Mouse (Mus musculus): ENCODE results near the gene Lzic.

- TF ChIP-seq POLR2A (IDR thresholded peaks at IDR 0.05; ENCODE audit: control insufficient read depth in 1 of 2, insufficient read depth in 1 of 2, low read depth in 1 of 2, low read length in 2 of 2, poor library complexity in 1 of 2): no peak
- TF ChIP-seq E2F4 (IDR thresholded peaks at IDR 0.05; ENCODE audit: borderline replicate concordance, low read depth, low read length): no peak
- no peak for TF ChIP-seq TBP (IDR thresholded peaks at IDR 0.05; ENCODE audit: low read depth, low read length)
- no peak for TF ChIP-seq ZC3H11A (IDR thresholded peaks at IDR 0.05; ENCODE audit: low read depth, low read length)
- no peak for TF ChIP-seq JUND (IDR thresholded peaks at IDR 0.05; ENCODE audit: low read depth, low read length)
- TF ChIP-seq CTCF (IDR thresholded peaks at IDR 0.05 in 2 of 3, conservative IDR thresholded peaks at IDR 0.05 in 1 of 3; ENCODE audit: control insufficient read depth in 1 of 3, insufficient read depth in 1 of 3, low read depth in 2 of 3, low read length in 3 of 3, poor library complexity in 1 of 3, severe bottlenecking in 1 of 3): no peak
- no peak for TF ChIP-seq GABPA (IDR thresholded peaks at IDR 0.05; ENCODE audit: low read depth, low read length)
- TF ChIP-seq EP300 (IDR thresholded peaks at IDR 0.05; ENCODE audit: low read depth in 1 of 2, low read length in 2 of 2): no peak
Observed at GRCm38 (mm10) chr4:149454879-149455278, 30.1 kb upstream of the Lzic start, which contains the start of gene Rbp7.
